Mouse (Mus musculus) testis, postnatal 14 days (tissue): ENCODE results near the gene Ehhadh.

ENCODE experiments used
- DNase-seq: peaks from one replicate; pipeline ENCODE4 v3.0.0; 2021; ENCODE audit warnings: low spot score

The Ehhadh gene

GRCm38 (mm10) chr16:21727897-21728364 is 59.7 kb downstream of the Ehhadh start:
- DNase-seq: peak; percentile 36

- no peak for DNase-seq
These were observed 60.2 kb downstream of the Ehhadh start for GRCm38 (mm10) chr16:21727421-21727820.

GRCm38 (mm10) chr16:21724261-21724660 is 63.3 kb downstream of the Ehhadh start:
- DNase-seq: no peak

- no peak for DNase-seq
These were observed 67.8 kb downstream of the Ehhadh start for GRCm38 (mm10) chr16:21719770-21720169.

- no peak for DNase-seq
These were observed 73.1 kb downstream of the Ehhadh start for GRCm38 (mm10) chr16:21714516-21714915.
